Mouse (Mus musculus): Measurements from ENCODE around the gene Cnn2.

- TF ChIP-seq CTCF (IDR thresholded peaks at IDR 0.05; ENCODE audit: low read depth): no peak
- no peak for TF ChIP-seq EP300 (IDR thresholded peaks at IDR 0.05; ENCODE audit: low read depth)
These were observed 40.1 kb downstream of the Cnn2 start for GRCm38 (mm10) chr10:80028521-80028846.
